Mouse (Mus musculus): Measurements from ENCODE around the gene Arhgef7. TPM values are rescaled to one million over a fixed set of nuclear protein-coding genes. Genes with fewer than 3 reads are reported as not detected.

Arhgef7 gene
- polyA plus RNA-seq, 1 experiment from 2014 or later, result 71.1 TPM

DNA sequence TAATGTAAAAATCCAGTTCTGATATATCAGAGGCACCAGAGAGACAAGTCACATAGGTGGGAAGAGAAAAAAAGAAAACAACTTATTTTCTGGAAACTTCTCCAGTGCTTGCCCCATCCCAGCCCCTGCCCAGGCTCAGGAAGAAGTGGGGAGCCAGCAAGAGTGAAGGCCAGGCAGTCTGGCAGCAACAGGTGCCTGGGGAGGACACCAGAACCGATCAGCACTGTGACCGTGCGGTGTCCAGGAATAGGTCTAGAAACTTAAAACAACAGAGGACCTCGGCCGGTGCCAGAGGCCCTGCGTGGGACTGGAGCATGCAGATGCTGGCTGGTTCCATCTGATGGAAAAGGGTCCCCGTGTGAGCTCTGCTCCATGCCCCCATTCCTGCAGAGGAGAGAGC lies 30.1 kb upstream of the Arhgef7 start:
- Histone ChIP-seq H3K9me3 (ENCODE audit: control insufficient read depth, low read length) (no peaks in the 10 kb centered on the region), H3K4me2 (ENCODE audit: low read depth) (no peak overlapping the region), H3K4me3 (ENCODE audit: low read depth, low read length) (no peak overlapping the region), H3K9ac (ENCODE audit: low read length) (no peak overlapping the region), H3K4me1 (ENCODE audit: control insufficient read depth, insufficient read depth, low read length) (0 out of 2 replicates have a peak, but pooled peaks cover 3% of the 10 kb centered on the region), H3K27me3 (ENCODE audit: control insufficient read depth, insufficient read depth, low read length) (0 out of 2 replicates have a peak, but pooled peaks cover 2% of the 10 kb centered on the region), H3K36me3 (ENCODE audit: control insufficient read depth, insufficient read depth, low read length) (no peaks in the 10 kb centered on the region), H3K27ac (ENCODE audit: low read depth, low read length) (no peak overlapping the region)
- no peak for DNase-seq (ENCODE audit: low spot score)
- WGBS, result 84% methylated on average over 7 of the region's 7 CpGs
- ATAC-seq (ENCODE audit: insufficient read depth, low FRiP score, low TSS enrichment), result no peak

DNA sequence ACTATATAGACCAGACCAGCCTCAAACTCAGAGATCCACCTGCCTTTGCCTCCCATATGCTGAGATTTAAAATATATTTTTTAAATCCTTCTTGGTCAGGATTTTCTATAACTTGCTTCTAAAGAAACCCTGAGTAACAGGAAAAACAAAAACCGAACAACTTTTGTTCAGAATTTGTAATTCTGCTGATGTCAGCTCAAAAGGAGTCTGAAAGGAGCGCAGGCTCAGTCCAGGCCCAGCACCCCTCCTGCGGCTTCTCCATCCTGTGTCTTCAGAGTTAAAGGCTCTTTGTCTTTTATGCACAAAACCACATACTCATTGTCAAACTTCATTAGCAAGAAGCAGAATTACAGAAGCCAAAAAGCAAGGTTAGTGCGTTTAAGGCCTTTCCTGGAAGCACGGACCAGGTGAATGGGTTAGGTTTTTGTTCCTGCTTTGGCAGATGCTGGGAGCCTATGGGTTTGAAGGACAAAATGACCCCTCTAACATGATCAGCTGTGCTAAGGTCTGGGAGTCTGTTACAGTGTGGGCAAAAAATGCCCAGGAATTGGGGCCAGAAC lies 28.0 kb upstream of the Arhgef7 start:
- H3K9ac ChIP-seq (ENCODE audit: low read length), result no peak overlapping the region
- ATAC-seq (ENCODE audit: insufficient read depth, low FRiP score, low TSS enrichment) (no peak), DNase-seq (ENCODE audit: low spot score) (no peak)
- H3K9me3 ChIP-seq (ENCODE audit: control insufficient read depth, low read length), result no peaks in the 10 kb centered on the region
- no peaks in the 10 kb centered on the region for H3K36me3 ChIP-seq (ENCODE audit: control insufficient read depth, insufficient read depth, low read length)
- H3K4me1 ChIP-seq (ENCODE audit: control insufficient read depth, insufficient read depth, low read length), result 0 out of 2 replicates have a peak, but pooled peaks cover 3% of the 10 kb centered on the region
- no peak overlapping the region for H3K4me2 ChIP-seq (ENCODE audit: low read depth)
- H3K27me3 ChIP-seq (ENCODE audit: control insufficient read depth, insufficient read depth, low read length), result 0 out of 2 replicates have a peak, but pooled peaks cover 2% of the 10 kb centered on the region
- H3K27ac ChIP-seq (ENCODE audit: low read depth, low read length), result no peak overlapping the region
- H3K4me3 ChIP-seq (ENCODE audit: low read depth, low read length), result no peak overlapping the region
- WGBS, result 80% methylated on average over 5 of the region's 5 CpGs

DNA sequence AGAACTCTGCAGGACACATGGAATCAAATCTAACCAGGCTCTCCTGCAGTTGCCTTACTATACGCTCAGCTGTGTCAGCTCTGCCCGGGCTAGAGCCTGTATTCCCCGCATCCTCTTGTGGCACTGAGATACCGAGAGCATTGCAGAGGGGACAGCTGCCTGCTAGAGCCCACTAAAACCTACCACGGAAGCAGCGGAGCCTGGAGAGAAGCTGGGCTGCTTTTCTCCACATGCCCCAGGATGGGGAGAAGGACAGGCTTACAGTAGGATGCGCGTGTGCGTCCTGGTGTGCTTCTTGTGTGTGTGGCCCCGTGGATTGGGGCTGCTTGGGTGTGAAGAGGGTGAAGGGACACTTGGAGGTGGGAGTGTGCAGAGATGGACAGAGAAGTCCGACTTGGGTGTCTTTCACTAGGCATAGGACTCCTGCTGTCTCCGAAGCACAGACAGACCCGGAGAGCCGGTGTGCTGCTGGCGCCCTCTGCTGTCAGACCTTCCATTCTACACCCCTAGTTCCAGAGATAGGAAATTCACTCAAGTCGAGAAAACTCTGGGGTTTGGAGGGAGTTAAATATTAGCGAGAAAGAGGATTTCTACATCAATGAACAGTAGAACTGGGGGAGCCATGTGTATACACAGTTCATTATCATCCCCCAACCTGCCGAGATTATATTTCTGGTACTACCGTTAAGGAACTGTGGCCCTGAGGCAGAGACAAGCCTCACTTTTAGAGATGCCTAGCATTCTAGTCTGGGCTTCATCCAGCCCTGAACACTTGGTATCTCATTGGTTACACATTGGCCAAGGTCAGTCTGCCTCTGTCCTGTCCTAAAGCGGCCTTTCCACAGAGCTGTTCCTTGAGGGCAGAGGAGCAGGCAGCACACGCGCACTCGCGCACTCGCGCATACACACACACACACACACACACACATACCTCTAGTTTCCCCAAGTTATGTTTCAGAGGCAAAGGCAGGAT lies 27.2 kb upstream of the Arhgef7 start:
- DNase-seq (ENCODE audit: low spot score) (peak; percentile 83), ATAC-seq (ENCODE audit: insufficient read depth, low FRiP score, low TSS enrichment) (no peak)
- Histone ChIP-seq H3K9ac (ENCODE audit: low read length) (no peak overlapping the region), H3K4me3 (ENCODE audit: low read depth, low read length) (no peak overlapping the region), H3K27ac (ENCODE audit: low read depth, low read length) (no peak overlapping the region), H3K4me2 (ENCODE audit: low read depth) (peak overlapping the region; percentile 35; the same call in 1 of the 2 replicates), H3K27me3 (ENCODE audit: control insufficient read depth, insufficient read depth, low read length) (0 out of 2 replicates have a peak, but pooled peaks cover 2% of the 10 kb centered on the region), H3K4me1 (ENCODE audit: control insufficient read depth, insufficient read depth, low read length) (0 out of 2 replicates have a peak, but pooled peaks cover 3% of the 10 kb centered on the region), H3K9me3 (ENCODE audit: control insufficient read depth, low read length) (no peaks in the 10 kb centered on the region), H3K36me3 (ENCODE audit: control insufficient read depth, insufficient read depth, low read length) (no peaks in the 10 kb centered on the region)
- 37% methylated on average over 26 of the region's 26 CpGs for WGBS

DNA sequence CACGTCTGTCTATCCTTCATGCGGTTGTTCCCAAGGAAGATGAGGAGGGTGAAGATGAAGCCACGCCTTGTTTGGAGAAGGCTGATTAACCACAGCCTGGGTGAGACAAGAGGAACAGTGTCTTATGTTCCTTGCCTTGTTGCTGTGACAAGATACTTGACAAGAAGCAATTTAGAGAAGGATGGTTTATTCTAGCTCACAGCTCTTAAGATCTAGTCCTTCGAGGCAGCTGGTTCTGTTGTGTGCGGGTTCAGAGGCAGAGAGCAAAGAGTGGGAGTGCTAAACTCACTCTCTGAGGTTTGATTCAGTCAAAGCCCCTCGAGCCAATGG lies 26.5 kb upstream of the Arhgef7 start, which contains the start of gene 1700016D06Rik:
Gene 1700016D06Rik (minus strand): TSS at position 31 of the 330 bp plus-strand sequence.
- Histone ChIP-seq H3K27me3 (ENCODE audit: control insufficient read depth, insufficient read depth, low read length) (0 out of 2 replicates have a peak, but pooled peaks cover 2% of the 10 kb centered on the region), H3K4me2 (ENCODE audit: low read depth) (peak within 1 kb of the TSS; percentile 35; the same call in 1 of the 2 replicates), H3K9ac (ENCODE audit: low read length) (no peak within 1 kb of the TSS), H3K27ac (ENCODE audit: low read depth, low read length) (no peak within 1 kb of the TSS), H3K4me3 (ENCODE audit: low read depth, low read length) (no peak within 1 kb of the TSS), H3K4me1 (ENCODE audit: control insufficient read depth, insufficient read depth, low read length) (0 out of 2 replicates have a peak, but pooled peaks cover 3% of the 10 kb centered on the region), H3K36me3 (ENCODE audit: control insufficient read depth, insufficient read depth, low read length) (no peaks in the 10 kb centered on the region), H3K9me3 (ENCODE audit: control insufficient read depth, low read length) (no peaks in the 10 kb centered on the region)
- ATAC-seq (ENCODE audit: insufficient read depth, low FRiP score, low TSS enrichment), result no peak
- DNase-seq (ENCODE audit: low spot score), result no peak
- 69% methylated on average over 6 of the region's 6 CpGs for WGBS

DNA sequence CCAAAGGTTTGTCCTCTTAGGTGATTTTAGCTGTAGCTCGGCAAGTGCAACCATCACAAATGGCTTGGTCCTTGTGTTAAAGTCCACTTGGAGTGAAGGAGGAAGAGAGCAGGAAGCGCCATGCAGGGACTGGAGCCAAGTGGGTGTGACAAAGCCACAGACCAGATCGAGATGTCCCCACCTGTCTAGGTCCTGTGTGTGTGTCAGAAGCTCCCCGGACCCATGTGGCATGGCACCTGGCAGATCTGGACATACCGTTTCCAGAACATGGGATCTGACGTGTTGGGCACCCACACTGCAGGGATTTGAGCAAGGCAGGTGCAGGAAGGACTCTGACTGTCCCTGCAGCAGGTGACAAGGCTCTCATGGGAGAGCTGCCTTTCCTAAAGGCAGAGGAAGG lies 26.1 kb upstream of the Arhgef7 start:
- ATAC-seq (ENCODE audit: insufficient read depth, low FRiP score, low TSS enrichment) (no peak), DNase-seq (ENCODE audit: low spot score) (no peak)
- 80% methylated on average over 6 of the region's 6 CpGs for WGBS
- Histone ChIP-seq H3K4me3 (ENCODE audit: low read depth, low read length) (no peak overlapping the region), H3K4me1 (ENCODE audit: control insufficient read depth, insufficient read depth, low read length) (0 out of 2 replicates have a peak, but pooled peaks cover 3% of the 10 kb centered on the region), H3K27ac (ENCODE audit: low read depth, low read length) (no peak overlapping the region), H3K27me3 (ENCODE audit: control insufficient read depth, insufficient read depth, low read length) (0 out of 2 replicates have a peak, but pooled peaks cover 2% of the 10 kb centered on the region), H3K9me3 (ENCODE audit: control insufficient read depth, low read length) (no peaks in the 10 kb centered on the region), H3K36me3 (ENCODE audit: control insufficient read depth, insufficient read depth, low read length) (no peaks in the 10 kb centered on the region), H3K9ac (ENCODE audit: low read length) (no peak overlapping the region), H3K4me2 (ENCODE audit: low read depth) (no peak overlapping the region)

DNA sequence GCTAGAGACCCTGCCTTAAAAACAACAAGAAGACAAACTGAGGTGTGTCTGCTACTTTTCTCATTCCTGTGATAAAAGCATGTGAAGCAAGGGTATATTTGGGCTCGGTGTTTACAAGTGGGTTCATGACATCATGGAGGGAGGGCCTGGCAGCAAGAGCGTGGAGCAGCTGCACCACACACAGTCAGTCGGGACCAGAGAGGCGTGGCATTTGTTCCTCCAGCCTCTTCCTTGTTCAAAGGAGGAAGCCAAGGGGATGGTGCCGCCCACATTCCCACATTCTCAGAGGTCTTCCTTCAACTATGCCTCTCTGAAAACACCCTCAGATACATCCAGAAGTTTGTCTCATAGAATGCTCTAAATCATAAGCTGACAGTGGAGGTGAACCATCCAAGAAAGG lies 23.7 kb upstream of the Arhgef7 start:
- H3K9ac ChIP-seq (ENCODE audit: low read length), result no peak overlapping the region
- WGBS, result 82% methylated on average over 5 of the region's 5 CpGs

DNA sequence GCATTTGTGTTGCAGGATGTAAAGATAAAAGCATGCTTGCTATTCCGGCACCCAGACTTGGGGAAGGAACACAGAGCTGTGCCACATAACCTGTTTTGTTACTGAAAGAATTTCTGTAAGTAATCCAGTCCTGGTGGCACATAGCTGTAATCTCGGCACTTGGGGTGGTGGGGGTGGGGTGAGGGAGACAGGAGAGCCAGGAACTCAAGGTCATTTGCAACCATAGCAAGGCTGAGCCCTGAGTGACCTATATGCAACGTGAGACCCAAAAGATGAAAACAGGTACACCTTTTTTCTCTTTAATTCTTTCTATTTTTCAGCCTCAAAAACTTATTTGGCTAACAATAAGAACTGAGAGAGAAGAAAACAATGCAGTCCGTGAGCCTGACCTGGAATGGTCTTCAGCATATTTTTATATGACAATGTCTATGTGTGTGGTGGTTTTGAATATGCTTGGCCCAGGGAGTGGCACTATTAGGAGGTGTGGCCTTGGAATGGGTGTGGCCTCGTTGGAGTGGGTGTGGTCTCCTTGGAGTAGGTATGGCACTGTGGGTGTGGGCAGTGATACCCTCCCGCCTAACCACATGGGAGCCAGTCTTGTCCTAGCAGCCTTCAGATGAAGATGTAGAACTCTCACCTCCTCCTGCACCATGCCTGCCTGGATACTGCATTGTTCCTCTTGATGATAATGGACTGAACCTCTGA lies 22.7 kb upstream of the Arhgef7 start:
- H3K9ac ChIP-seq (ENCODE audit: low read length), result no peak overlapping the region
- H3K4me1 ChIP-seq (ENCODE audit: control insufficient read depth, insufficient read depth, low read length), result 0 out of 2 replicates have a peak, but pooled peaks cover 3% of the 10 kb centered on the region
- 74% methylated on average over 6 of the region's 6 CpGs for WGBS
- 0 out of 2 replicates have a peak, but pooled peaks cover 2% of the 10 kb centered on the region for H3K27me3 ChIP-seq (ENCODE audit: control insufficient read depth, insufficient read depth, low read length)
- no peak overlapping the region for H3K4me3 ChIP-seq (ENCODE audit: low read depth, low read length)
- H3K9me3 ChIP-seq (ENCODE audit: control insufficient read depth, low read length), result no peaks in the 10 kb centered on the region
- ATAC-seq (ENCODE audit: insufficient read depth, low FRiP score, low TSS enrichment), result no peak
- no peak for DNase-seq (ENCODE audit: low spot score)
- H3K27ac ChIP-seq (ENCODE audit: low read depth, low read length), result no peak overlapping the region
- H3K4me2 ChIP-seq (ENCODE audit: low read depth), result no peak overlapping the region
- H3K36me3 ChIP-seq (ENCODE audit: control insufficient read depth, insufficient read depth, low read length), result no peaks in the 10 kb centered on the region

More for the DNA sequence above, 23.7 kb upstream of the Arhgef7 start:
- no peak for DNase-seq (ENCODE audit: low spot score)
- H3K9me3 ChIP-seq (ENCODE audit: control insufficient read depth, low read length), result no peaks in the 10 kb centered on the region
- H3K27ac ChIP-seq (ENCODE audit: low read depth, low read length), result no peak overlapping the region
- no peak overlapping the region for H3K4me2 ChIP-seq (ENCODE audit: low read depth)
- H3K36me3 ChIP-seq (ENCODE audit: control insufficient read depth, insufficient read depth, low read length), result no peaks in the 10 kb centered on the region
- 0 out of 2 replicates have a peak, but pooled peaks cover 3% of the 10 kb centered on the region for H3K4me1 ChIP-seq (ENCODE audit: control insufficient read depth, insufficient read depth, low read length)
- 0 out of 2 replicates have a peak, but pooled peaks cover 2% of the 10 kb centered on the region for H3K27me3 ChIP-seq (ENCODE audit: control insufficient read depth, insufficient read depth, low read length)
- H3K4me3 ChIP-seq (ENCODE audit: low read depth, low read length), result no peak overlapping the region
- no peak for ATAC-seq (ENCODE audit: insufficient read depth, low FRiP score, low TSS enrichment)

DNA sequence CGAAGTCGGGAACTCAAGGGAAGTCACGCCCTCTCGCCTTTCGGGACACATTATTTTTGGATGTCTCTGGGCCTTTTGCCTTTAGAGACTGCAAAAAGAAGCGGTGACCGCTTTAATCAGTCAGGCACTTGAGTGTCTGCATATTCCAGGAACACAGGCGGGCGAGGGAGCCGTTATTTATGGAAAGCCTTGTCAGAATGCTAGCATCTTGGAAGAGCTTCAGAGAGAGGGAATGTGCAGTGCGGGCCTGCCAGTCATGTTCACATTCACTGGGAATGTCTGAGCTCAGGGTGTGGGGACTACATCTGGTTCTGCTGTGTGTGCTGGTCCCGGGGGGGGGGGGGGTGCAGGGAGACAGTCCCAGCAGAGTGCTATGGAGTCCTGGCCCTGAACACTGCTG lies 21.7 kb upstream of the Arhgef7 start:
- 89% methylated on average over 12 of the region's 12 CpGs for WGBS
- Histone ChIP-seq H3K9ac (ENCODE audit: low read length) (no peak overlapping the region), H3K9me3 (ENCODE audit: control insufficient read depth, low read length) (no peaks in the 10 kb centered on the region), H3K4me1 (ENCODE audit: control insufficient read depth, insufficient read depth, low read length) (no peaks in the 10 kb centered on the region), H3K4me2 (ENCODE audit: low read depth) (no peak overlapping the region), H3K27me3 (ENCODE audit: control insufficient read depth, insufficient read depth, low read length) (no peaks in the 10 kb centered on the region), H3K36me3 (ENCODE audit: control insufficient read depth, insufficient read depth, low read length) (no peaks in the 10 kb centered on the region), H3K4me3 (ENCODE audit: low read depth, low read length) (no peak overlapping the region), H3K27ac (ENCODE audit: low read depth, low read length) (no peak overlapping the region)
- ATAC-seq (ENCODE audit: insufficient read depth, low FRiP score, low TSS enrichment) (no peak), DNase-seq (ENCODE audit: low spot score) (no peak)
